Mouse (Mus musculus): Measurements from ENCODE around the gene Dnajc3. TPM values are rescaled to one million over a fixed set of nuclear protein-coding genes. Genes with fewer than 3 reads are reported as not detected.

The Dnajc3 gene
- polyA plus RNA-seq, 1 experiment = 3.5 TPM

DNA sequence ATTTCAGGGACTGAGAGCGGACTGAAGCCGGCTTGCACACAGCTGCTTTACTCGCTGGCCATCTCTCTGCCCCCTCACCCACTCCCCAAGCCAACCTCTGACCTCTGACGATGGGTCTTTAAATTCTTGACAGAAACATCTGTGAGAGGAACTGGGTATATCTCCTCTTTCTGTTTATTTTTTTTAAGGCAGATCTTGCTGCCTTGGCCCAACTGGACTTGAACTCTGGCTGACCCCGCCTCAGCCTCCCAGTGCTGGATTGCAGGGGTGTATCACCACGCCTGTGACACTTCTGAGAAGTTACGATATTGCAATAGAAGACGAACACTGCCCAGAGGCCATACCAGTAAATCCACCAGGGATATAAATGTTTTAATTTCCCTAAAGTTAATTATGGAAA, 27.9 kb upstream of the Dnajc3 start:
- TF ChIP-seq FLI1 (IDR thresholded peaks at IDR 0.05; ENCODE audit: low read length) = no peak
- no peak for TF ChIP-seq GATA1 (IDR thresholded peaks at IDR 0.05; ENCODE audit: borderline replicate concordance, low read length)
- Histone ChIP-seq H3K36me3 (replicated peaks; ENCODE audit: low read length) (no peaks in the 10 kb centered on the region), H3K4me3 (replicated peaks) (no peak overlapping the region), H3K9me3 (no peaks in the 10 kb centered on the region), H3K4me1 (peaks cover 47% of the 10 kb centered on the region), H3K27me3 (replicated peaks) (peaks cover 37% of the 10 kb centered on the region)

DNA sequence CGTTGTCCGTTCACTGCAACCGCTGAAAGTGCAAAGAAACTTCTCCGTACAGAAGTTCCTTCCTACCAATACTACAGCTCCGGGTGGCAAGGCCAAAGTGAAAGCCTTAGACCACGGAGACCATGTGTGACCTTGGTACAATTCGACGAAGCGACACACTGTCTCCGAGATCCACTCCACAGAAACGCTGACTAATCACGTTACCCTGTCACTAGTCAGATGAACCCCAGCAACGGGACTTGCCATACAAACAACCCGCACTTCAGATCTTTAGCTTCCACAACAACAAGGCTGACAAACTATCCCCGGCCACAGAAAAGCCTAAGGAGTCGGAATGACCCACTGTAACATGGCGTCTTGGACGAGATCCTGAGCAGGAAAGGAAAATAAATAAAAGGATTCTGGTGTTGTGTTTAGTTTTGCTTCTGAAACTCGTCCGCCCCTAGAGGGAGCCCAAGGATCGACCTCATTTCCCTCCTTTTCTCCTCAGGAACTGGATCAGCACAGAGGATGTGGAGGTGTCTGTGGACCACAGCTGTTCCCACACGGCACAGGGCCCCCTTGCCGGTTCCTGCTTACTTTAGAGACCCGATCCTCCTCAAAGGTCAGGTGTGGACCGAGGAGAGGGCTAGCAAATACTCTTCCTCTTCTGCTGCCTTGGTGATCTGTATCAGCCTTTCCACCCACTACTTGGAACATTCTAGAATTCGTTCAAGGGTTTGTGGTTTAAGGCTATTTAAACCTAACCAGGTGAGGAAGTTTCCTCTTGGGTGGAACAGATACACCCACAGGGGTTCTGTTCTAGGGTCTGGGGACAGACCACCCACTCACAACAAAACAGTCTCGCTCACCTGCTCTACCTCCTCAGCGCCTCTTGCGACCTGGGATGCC, 27.2 kb upstream of the Dnajc3 start:
- Histone ChIP-seq H3K4me1 (peaks cover 47% of the 10 kb centered on the region), H3K27me3 (replicated peaks) (peaks cover 40% of the 10 kb centered on the region), H3K4me3 (replicated peaks) (peak overlapping the region; percentile 84), H3K36me3 (replicated peaks; ENCODE audit: low read length) (no peaks in the 10 kb centered on the region), H3K9me3 (no peaks in the 10 kb centered on the region)
- TF ChIP-seq FLI1 (IDR thresholded peaks at IDR 0.05; ENCODE audit: low read length) (no peak), GATA1 (IDR thresholded peaks at IDR 0.05; ENCODE audit: borderline replicate concordance, low read length) (no peak)

DNA sequence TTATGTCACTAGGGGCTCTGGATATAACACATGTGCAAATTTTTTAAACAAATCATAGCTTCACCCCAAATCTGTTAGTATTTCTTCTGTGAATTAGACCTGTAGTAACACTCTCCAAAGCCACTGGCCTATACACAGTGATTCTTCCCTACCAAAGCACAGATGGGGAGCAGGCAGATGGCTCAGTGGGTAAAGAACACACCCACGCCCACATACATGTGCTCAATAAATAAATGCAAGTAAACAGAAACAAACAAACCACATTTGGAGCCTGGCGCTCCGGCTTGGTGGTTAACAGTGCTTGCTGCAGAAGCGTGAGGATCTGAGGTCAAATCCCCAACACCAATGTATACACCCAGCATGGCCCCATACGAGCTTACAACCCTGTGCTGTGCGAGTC, 26.3 kb upstream of the Dnajc3 start:
- TF ChIP-seq GATA1 (IDR thresholded peaks at IDR 0.05; ENCODE audit: borderline replicate concordance, low read length) = no peak
- TF ChIP-seq FLI1 (IDR thresholded peaks at IDR 0.05; ENCODE audit: low read length) = no peak
- H3K4me3 ChIP-seq (replicated peaks) = no peak overlapping the region
- peaks cover 40% of the 10 kb centered on the region for H3K27me3 ChIP-seq (replicated peaks)
- no peaks in the 10 kb centered on the region for H3K36me3 ChIP-seq (replicated peaks; ENCODE audit: low read length)
- peaks cover 46% of the 10 kb centered on the region for H3K4me1 ChIP-seq
- H3K9me3 ChIP-seq = no peaks in the 10 kb centered on the region

DNA sequence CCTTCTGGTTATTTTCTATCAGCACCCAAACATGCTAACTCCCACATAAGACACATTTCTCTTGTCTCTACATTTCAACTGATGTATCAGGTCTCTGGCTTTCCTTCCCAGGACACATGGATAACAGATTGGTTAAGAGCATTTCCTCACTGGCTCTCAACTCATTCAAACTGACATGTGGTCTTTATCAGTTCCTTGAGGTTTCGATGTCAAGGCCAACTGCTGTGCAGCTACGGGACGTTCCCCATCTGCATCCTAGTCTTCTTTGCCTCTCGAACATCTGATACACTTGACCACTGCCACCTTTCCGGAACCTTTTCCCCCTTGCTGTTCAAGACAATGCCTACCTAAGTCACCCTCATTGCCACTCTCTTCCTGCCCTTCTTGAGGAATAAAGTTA, 24.1 kb upstream of the Dnajc3 start:
- no peak for TF ChIP-seq FLI1 (IDR thresholded peaks at IDR 0.05; ENCODE audit: low read length)
- TF ChIP-seq GATA1 (IDR thresholded peaks at IDR 0.05; ENCODE audit: borderline replicate concordance, low read length) = no peak
- Histone ChIP-seq H3K36me3 (replicated peaks; ENCODE audit: low read length) (no peaks in the 10 kb centered on the region), H3K4me3 (replicated peaks) (no peak overlapping the region), H3K4me1 (peaks cover 44% of the 10 kb centered on the region), H3K27me3 (replicated peaks) (peaks cover 40% of the 10 kb centered on the region), H3K9me3 (no peaks in the 10 kb centered on the region)

- no peaks in the 10 kb centered on the region for H3K36me3 ChIP-seq (replicated peaks; ENCODE audit: low read length)
- H3K4me1 ChIP-seq = peaks cover 20% of the 10 kb centered on the region
- H3K4me3 ChIP-seq (replicated peaks) = no peak overlapping the region
- no peak for TF ChIP-seq GATA1 (IDR thresholded peaks at IDR 0.05; ENCODE audit: borderline replicate concordance, low read length)
- TF ChIP-seq FLI1 (IDR thresholded peaks at IDR 0.05; ENCODE audit: low read length) = no peak
- H3K9me3 ChIP-seq = no peaks in the 10 kb centered on the region
- H3K27me3 ChIP-seq (replicated peaks) = peaks cover 68% of the 10 kb centered on the region
Observed at GRCm38 (mm10) chr14:118919025-118919424, 18.8 kb upstream of the Dnajc3 start.

DNA sequence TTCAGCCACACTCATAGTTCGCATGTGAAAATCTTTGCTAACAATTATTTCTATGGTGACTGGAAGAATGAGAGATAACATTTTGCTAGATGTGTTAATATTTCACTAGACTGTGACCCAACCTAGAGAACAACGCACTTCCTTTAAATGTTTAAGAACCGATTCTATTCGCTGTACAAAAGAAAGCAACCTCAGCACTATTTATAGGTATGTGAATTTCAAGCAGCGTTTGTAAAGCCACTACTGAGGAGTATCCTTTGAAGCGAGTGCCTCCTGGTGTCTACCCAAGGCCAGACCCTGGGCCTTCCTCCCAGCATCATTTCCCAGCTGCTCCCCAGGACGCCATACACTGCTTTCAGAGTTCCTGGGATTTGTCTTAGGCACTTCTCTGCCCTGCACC, 17.1 kb upstream of the Dnajc3 start:
- Histone ChIP-seq H3K36me3 (replicated peaks; ENCODE audit: low read length) (no peaks in the 10 kb centered on the region), H3K4me1 (peaks cover 28% of the 10 kb centered on the region), H3K4me3 (replicated peaks) (no peak overlapping the region), H3K9me3 (no peaks in the 10 kb centered on the region), H3K27me3 (replicated peaks) (peaks cover 74% of the 10 kb centered on the region)
- TF ChIP-seq GATA1 (IDR thresholded peaks at IDR 0.05; ENCODE audit: borderline replicate concordance, low read length) = no peak

DNA sequence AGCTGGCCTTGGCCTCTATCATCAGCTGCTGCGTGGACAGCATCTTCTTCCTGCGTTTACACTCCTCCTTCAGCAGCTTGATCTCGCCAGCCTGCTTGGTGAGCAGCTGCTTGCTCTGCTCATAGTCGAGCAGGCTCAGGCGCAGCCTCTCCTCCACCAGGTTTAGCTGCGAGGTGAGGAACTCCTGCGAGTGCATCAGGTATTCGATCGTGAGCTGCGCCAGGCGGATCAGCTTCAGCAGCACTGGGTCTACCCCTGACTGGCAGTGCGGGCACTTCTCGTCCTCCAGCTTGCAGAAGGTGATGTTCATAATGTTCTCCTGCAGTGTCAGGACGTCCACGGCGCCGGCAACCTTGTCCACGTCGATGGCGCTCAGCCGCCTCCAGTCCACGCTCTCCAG, 15.5 kb upstream of the Dnajc3 start:
- Histone ChIP-seq H3K36me3 (replicated peaks; ENCODE audit: low read length) (no peaks in the 10 kb centered on the region), H3K27me3 (replicated peaks) (peaks cover 78% of the 10 kb centered on the region), H3K4me3 (replicated peaks) (peak overlapping the region; percentile 87), H3K9me3 (no peaks in the 10 kb centered on the region), H3K4me1 (peaks cover 29% of the 10 kb centered on the region)
- no peak for TF ChIP-seq FLI1 (IDR thresholded peaks at IDR 0.05; ENCODE audit: low read length)
- no peak for TF ChIP-seq GATA1 (IDR thresholded peaks at IDR 0.05; ENCODE audit: borderline replicate concordance, low read length)

- Histone ChIP-seq H3K36me3 (replicated peaks; ENCODE audit: low read length) (no peaks in the 10 kb centered on the region), H3K27me3 (replicated peaks) (peaks cover 78% of the 10 kb centered on the region), H3K4me3 (replicated peaks) (peak overlapping the region; percentile 87), H3K4me1 (peaks cover 29% of the 10 kb centered on the region), H3K9me3 (no peaks in the 10 kb centered on the region)
- TF ChIP-seq GATA1 (IDR thresholded peaks at IDR 0.05; ENCODE audit: borderline replicate concordance, low read length) (no peak), FLI1 (IDR thresholded peaks at IDR 0.05; ENCODE audit: low read length) (no peak)
Observed at GRCm38 (mm10) chr14:118922667-118923184, 15.1 kb upstream of the Dnajc3 start.

DNA sequence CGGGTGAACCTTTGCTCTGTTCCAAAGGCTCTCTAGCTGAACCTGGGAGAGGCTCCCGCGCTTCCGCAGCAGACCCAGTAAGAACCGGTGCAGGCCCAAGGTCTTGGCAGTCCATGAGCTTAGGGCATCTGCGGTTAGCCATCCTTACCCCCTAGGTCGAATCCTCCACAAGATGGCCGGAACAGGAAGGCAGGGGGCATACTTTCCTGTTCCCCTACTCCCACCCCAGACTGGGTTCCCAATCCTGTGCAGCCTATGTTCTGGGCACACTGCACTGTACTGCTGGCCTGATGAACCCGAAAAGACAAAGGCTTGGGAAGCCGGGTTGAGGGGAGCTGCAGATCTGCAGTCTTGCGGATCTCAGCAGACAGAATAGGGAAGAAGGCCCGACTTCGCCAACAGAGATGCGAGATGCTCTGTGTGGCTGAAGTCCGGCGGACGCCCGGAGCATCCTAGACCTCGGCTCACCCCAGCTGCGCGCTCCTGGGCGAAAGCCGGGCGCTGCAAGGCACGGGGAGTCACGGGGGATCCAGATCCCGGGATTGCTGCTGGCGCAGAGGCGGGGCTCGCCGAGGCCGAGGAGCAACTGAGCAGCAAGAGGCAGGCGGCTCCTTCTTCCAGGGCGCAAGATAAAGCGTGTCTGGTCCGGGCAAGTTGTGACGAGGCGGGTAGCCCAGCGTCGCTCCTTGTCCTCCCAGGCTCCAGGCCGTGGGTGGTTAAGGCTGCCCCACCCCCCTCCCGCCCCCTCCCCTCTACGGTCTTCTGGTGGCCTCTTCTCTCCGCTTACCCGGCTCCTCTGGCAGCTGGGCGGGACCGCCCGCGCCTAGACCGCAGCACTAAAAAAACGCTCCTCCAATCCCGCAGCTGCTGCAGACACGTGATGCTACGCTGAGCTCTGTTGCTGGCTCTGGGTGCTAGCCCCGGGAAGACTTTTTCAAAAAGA, 12.8 kb upstream of the Dnajc3 start, which contains the start of gene Dzip1:
TSS of gene Dzip1 (minus strand) at position 788 of the 943 bp plus-strand sequence.
- no peaks in the 10 kb centered on the region for H3K36me3 ChIP-seq (replicated peaks; ENCODE audit: low read length)

More for the DNA sequence above, 12.8 kb upstream of the Dnajc3 start, which contains the start of gene Dzip1:
- no peaks in the 10 kb centered on the region for H3K9me3 ChIP-seq
- H3K4me3 ChIP-seq (replicated peaks) = peak within 1 kb of the TSS; percentile 89
- TF ChIP-seq GATA1 (IDR thresholded peaks at IDR 0.05; ENCODE audit: borderline replicate concordance, low read length) = no peak
- TF ChIP-seq FLI1 (IDR thresholded peaks at IDR 0.05; ENCODE audit: low read length) = no peak
- peaks cover 83% of the 10 kb centered on the region for H3K27me3 ChIP-seq (replicated peaks)
- peaks cover 38% of the 10 kb centered on the region for H3K4me1 ChIP-seq

Data from megakaryocyte, embryonic 14.5 days (primary cell).